In the genomic region with DNA sequence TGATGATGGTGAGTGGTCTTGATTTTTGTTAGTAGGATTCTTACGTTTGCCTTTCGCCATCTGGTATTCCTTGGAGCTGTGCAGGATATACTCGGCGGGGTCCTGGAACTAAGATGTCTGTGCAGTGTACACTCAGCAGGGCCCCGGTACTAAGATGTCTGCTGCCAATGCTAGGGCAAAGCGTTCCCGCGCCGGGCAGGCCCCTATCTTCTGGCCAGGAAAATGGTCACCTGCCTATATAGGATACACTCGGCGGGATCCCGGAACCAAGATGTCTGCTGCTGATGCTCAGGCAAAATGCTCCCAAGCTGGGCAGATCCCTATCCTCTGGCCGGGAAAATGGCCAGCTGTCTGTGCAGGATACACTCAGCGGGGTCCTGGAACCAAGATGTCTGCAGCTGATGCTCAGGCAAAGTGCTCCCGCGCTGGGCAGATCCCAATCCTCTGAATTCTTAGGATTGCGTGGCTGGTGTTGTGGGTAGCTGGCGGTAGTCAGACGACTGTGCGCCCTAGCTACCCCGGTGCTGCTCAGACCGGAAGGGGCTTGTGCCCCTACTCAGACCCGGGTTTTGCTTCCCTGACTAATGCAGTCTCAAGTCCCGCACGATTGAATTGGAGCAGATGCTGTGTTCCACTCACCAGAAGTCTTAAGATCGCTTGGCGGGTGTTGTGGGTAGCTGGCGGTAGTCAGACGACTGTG, we compare ENCODE assay signal across 18 mouse cellular contexts. TPM values are rescaled to one million over a fixed set of nuclear protein-coding genes. Genes with fewer than 3 reads are reported as not detected.
"Had no signal": no experiment of that assay in that cellular context is flagged by ENCODE, and none has a peak within 500 bp of the region (broad histone marks: within the 10 kb centered on the region; RNA-seq: fewer than 3 reads in every experiment).

No protein-coding gene starts in this region.

RNA-seq across cellular contexts. Expression of gene Kap, which starts 15.1 kb away (rescaled TPM):
- total RNA-seq: megakaryocyte progenitor cell, adult 5-6 weeks; midbrain, postnatal 0 days; monocyte, adult 5-6 weeks had no signal
- polyA plus RNA-seq: liver, postnatal 0 days; lung, adult 2 months; lung, embryonic 15.5 days; lung, postnatal 0 days; macrophage; midbrain, embryonic 11.5 days; midbrain, embryonic 13.5 days; midbrain, embryonic 15.5 days; midbrain, postnatal 0 days; neural tube, embryonic 11.5 days; neural tube, embryonic 13.5 days; neural tube, embryonic 15.5 days; small intestine, adult 2 months; stomach, embryonic 14.5 days; stomach, embryonic 16.5 days; thymus, postnatal 0 days had no signal
